Mouse (Mus musculus) bone marrow macrophage, adult 2 months (primary cell): Measurements from ENCODE around the gene Cadm1.

Experiments used
- CTCF ChIP-seq: IDR thresholded peaks from 2 replicates; pipeline ENCODE4 v1.5.1; 2012; ENCODE audit warnings: low read depth, mild to moderate bottlenecking, low read length, moderate library complexity
- POLR2A ChIP-seq: IDR thresholded peaks from 2 replicates; pipeline ENCODE4 v1.6.1; 2012; ENCODE audit warnings: mild to moderate bottlenecking, low read depth, low read length, borderline replicate concordance

- TF ChIP-seq CTCF, result no peak
- TF ChIP-seq POLR2A, result no peak
Measured at GRCm38 (mm10) chr9:47548402-47548801, 18.4 kb downstream of the Cadm1 start.
